Mouse (Mus musculus) urinary bladder, postnatal 14 days (tissue): Measurements from ENCODE around the gene Cbx1.

Source experiments
- DNase-seq: peaks from one replicate; pipeline ENCODE4 v3.0.0; 2021; ENCODE audit warnings: low spot score

Cbx1 gene

GRCm38 (mm10) chr11:96816494-96816893, 27.6 kb downstream of the Cbx1 start:
- DNase-seq: no peak

GRCm38 (mm10) chr11:96816979-96817378, 28.1 kb downstream of the Cbx1 start:
- no peak for DNase-seq

GRCm38 (mm10) chr11:96818128-96818710, 29.3 kb downstream of the Cbx1 start:
- no peak for DNase-seq

GRCm38 (mm10) chr11:96821956-96822355, 33.0 kb downstream of the Cbx1 start:
- no peak for DNase-seq

GRCm38 (mm10) chr11:96822675-96823470, 33.9 kb downstream of the Cbx1 start:
- no peak for DNase-seq

GRCm38 (mm10) chr11:96823471-96823837, 34.5 kb downstream of the Cbx1 start:
- DNase-seq: no peak

GRCm38 (mm10) chr11:96823880-96824782, 35.2 kb downstream of the Cbx1 start:
- DNase-seq: peak; percentile 88

GRCm38 (mm10) chr11:96824783-96825495, 36.0 kb downstream of the Cbx1 start:
- peak; percentile 79 for DNase-seq

- DNase-seq: no peak
These were observed 37.6 kb downstream of the Cbx1 start for GRCm38 (mm10) chr11:96826481-96826880.

- no peak for DNase-seq
These were observed 38.2 kb downstream of the Cbx1 start for GRCm38 (mm10) chr11:96827062-96827581.

- DNase-seq: no peak
These were observed 39.0 kb downstream of the Cbx1 start for GRCm38 (mm10) chr11:96827917-96828316.

GRCm38 (mm10) chr11:96828881-96829280, 40.0 kb downstream of the Cbx1 start:
- no peak for DNase-seq

- peak; percentile 93 for DNase-seq
These were observed 40.5 kb downstream of the Cbx1 start for GRCm38 (mm10) chr11:96829403-96829812.

- peak; percentile 99 for DNase-seq
These were observed 41.0 kb downstream of the Cbx1 start, which contains the start of gene Nfe2l1 for GRCm38 (mm10) chr11:96829813-96830538. Nfe2l1 (minus strand) TSS chr11:96829968.

- DNase-seq: no peak
These were observed 41.8 kb downstream of the Cbx1 start for GRCm38 (mm10) chr11:96830539-96831216.

GRCm38 (mm10) chr11:96831516-96831915, 42.6 kb downstream of the Cbx1 start:
- no peak for DNase-seq

- no peak for DNase-seq
These were observed 43.6 kb downstream of the Cbx1 start for GRCm38 (mm10) chr11:96832541-96832940.

- DNase-seq: no peak
These were observed 44.0 kb downstream of the Cbx1 start for GRCm38 (mm10) chr11:96832973-96833372.

- no peak for DNase-seq
These were observed 45.2 kb downstream of the Cbx1 start for GRCm38 (mm10) chr11:96834127-96834526.

GRCm38 (mm10) chr11:96837298-96837697, 48.4 kb downstream of the Cbx1 start:
- DNase-seq: no peak
